Mouse (Mus musculus) c-Kit-positive CD71-negative TER-119-negative erythroid progenitor cells, embryonic 14.5 days (primary cell): ENCODE results near the gene Notch3.
A peak's percentile ranks its signal among the peaks of the same experiment; 100 is the strongest.
"Not testable (repeated sequence)": the region's sequence is repeated elsewhere in the genome, so short reads cannot be mapped to it uniquely, and the experiment has no call there.

ENCODE experiments used
- DNase-seq: peaks from one replicate; pipeline ENCODE4 v3.0.0-alpha.2; 2013; ENCODE audit warnings: low read depth

Notch3 gene

DNA sequence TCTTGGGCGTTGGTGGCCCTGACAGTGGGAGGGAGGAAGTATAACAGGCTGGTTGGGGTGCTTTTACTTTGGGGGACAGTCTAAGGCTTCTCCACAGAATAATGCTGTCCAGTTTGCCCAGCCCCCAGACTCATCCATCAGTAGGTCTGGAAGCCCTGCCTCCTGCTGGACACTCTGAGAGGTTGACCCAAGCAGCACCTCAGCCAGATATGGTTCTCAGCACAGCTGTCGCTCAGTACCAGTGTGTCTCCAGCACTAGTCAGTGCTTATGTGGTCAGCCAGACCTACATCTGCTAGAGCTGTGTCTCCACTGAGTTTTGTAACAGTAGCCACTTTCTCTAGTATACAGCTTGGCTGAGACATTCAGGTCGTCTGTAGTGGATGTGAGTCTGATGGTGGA, 48.2 kb downstream of the Notch3 start:
- no peak for DNase-seq

DNA sequence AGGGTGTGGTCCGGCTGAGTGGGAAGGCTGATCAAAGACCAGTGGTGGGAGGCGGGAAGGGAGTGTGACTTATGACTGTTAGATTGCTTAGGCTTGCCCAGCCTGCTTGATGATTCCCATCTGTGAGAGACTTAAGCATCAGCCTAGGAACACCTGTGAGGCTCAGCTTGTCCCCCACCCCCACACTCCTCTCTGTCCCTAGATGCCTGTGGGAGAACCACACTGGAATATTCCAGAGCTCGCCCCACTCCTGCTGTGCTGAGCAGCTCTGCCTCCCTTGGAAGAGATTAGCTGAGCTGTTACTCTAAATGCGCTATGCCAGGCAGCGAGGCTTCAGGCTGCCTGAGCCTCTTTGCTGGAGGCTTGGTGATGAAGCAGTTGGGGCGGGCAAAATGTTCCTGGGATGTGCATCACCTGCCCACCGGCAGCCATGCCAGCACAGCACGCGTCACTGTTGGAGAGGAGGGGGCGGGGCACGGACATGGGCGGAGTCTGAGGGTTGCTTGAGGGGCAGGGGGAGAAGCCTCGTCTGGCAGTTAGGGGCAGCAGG, 48.7 kb downstream of the Notch3 start:
- DNase-seq = not testable (repeated sequence)

DNA sequence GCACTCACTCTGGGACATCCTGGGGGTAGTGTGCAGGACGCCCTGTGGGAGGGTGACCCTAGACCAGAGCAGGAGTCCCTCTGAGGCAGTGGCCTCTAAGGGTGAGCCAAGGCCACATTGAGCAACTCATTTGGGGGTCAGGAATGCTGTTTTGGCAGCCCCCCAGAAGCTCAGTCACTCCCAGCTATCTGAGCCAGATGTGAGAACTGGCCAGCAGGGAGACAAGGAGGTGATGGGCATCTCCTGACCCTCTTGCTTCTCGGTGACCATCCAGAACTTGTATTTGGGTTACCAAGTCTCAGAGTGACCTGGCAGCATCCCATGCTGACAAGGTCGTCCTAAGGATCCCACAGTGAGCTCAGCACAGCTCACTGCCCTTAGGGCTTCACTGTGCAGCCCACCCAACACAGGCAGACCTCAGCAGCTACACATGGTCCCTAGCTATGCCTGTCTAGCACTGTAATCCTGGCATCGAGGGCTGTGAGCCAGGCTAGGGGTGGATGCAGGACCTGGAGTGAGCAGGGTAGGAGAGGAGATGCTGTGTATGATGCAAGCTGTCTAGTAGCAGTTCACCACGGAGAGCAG, 49.3 kb downstream of the Notch3 start:
- no peak for DNase-seq

DNA sequence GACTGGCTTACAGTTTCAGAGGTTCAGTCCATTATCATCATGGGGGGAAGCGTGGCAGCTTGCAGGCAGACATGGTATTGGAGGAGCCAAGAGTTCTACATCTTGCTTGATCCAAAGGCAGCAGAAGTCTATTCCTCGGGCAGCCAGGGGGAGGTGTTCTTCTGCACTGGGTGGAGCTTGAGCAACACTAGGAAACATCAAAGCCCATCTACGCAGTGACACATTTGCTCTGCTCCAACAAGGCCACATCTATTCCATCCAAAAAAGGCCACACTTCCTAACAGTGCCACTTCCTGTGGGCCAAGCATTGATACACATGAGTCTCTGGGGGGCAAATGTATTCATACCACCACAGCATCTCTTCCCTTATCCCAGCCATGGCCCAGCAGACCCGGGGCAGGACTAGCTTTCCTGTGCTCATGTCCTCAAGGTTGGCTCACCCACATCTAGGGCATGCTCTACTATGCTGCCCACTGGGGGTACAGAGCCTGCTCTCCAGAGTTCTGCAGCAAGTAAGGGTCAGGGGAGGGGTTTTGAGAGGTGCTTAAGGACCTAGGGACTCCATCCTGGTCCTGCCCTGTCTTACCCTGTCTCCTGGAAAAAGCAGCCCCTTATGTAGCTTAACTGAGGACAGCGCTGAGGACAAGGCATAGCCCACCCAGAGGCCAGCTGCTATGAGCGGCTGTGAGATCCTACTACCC, 49.9 kb downstream of the Notch3 start:
- no peak for DNase-seq

DNA sequence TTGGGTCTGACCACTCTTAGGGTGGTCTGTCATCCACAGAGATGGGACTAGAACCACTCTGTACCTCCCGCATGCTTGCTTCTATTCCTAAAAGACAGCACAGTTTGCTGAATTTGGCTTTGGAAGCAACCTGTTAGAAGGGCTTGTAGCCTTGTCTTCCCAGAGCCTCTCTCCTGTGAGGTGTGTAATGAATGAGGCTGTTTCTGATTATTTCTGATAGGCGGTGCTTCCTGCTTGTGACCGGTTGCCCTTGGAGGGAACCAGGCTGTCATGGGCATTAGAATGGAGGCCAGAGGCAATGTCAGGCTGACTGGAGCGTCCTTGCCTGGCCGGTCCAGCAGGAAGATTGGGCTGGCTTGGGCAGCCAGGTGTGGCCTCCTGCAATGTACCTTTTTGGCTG, 52.2 kb downstream of the Notch3 start:
- not testable (repeated sequence) for DNase-seq

DNA sequence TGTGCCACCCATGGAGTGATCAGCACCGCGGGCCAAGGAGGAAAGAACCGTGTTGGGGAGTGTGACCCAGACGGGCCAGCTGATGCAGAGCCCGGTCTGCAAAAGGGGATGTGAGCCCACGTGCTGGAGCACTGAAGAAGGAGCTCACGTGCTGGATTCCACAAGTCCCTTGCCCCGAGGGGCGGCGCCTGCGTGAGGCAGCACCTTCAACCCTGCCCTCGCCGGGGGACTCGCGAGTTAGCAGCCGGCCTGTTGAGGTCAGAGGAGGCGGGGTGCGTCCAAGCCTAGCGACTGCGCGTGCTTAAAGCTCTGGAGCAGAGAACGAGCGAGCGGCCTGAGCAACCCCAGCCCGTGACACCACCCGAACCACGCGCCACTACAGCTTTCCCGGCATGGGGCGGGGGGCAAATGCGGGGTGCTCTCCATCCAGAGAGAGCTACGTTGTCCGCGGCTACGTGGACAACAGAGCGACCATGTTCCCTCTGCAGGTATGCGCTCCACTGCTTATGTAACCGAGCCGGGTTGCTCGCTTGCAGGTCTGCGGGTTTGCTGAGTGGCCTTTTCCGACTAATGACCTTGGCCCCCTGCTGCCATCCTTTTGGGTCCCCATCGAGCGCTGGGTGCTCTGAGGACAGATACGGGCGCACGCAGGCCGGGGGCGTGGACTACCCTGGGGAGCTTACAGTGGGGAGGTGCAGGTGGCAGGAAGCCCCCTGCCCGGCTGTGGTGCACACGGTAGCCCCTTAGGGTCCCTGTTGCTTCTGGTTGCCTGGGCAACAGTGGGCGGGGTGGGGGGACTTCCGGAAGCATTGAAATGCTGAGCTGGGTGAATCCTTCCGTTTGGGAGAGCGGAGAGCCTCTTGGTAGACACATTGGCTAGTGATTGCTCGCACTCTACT, 52.9 kb downstream of the Notch3 start:
- peak; percentile 59 for DNase-seq

DNA sequence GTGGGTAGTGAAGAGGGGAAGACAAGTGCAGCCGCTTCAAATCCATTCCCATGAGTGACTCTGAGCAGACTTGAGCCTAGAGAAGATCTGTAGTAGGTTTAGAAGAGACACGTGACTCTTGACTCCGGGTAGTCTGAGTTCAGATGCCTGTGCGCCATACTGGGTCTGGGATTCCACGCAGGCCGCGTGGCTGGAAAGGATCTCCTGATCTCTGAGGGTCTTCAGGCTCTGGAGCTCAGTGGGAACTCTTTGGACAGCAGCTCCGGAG, 53.5 kb downstream of the Notch3 start:
- no peak for DNase-seq

DNA sequence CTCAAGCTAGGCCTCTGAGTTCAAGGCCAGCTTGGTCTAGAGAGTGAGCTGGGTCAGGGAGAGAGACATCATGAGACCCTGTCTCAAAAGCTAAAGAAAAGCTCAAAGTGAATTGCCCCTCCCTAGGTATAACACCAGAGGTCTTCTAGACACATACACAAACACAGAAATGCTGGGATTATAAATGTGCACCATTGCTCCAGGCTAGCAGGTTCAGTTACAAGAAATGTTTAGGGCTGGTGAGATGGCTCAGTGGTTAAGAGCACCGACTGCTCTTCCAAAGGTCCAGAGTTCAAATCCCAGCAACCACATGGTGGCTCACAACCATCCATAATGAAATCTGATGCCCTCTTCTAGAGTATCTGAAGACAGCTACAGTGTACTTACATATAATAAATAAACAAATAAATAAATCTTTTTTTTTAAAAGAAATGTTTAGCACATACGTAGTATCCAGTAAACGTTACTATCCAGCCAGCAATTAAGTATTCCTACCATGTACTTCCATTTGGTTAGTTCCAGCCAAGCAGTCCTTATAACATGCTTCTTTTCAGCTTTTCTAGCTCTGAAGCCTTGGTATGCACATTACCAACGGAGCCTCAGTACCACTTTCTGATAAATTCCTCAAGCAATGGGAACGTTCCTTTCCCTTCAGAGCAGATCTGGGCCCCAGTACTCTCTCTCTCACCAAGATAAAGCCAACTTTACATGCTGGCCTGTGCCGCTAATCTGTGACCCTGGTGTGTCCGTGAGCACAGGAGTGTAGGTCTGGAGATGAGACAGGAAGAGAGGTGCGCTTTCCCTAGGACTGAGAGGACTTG, 54.0 kb downstream of the Notch3 start:
- no peak for DNase-seq

DNA sequence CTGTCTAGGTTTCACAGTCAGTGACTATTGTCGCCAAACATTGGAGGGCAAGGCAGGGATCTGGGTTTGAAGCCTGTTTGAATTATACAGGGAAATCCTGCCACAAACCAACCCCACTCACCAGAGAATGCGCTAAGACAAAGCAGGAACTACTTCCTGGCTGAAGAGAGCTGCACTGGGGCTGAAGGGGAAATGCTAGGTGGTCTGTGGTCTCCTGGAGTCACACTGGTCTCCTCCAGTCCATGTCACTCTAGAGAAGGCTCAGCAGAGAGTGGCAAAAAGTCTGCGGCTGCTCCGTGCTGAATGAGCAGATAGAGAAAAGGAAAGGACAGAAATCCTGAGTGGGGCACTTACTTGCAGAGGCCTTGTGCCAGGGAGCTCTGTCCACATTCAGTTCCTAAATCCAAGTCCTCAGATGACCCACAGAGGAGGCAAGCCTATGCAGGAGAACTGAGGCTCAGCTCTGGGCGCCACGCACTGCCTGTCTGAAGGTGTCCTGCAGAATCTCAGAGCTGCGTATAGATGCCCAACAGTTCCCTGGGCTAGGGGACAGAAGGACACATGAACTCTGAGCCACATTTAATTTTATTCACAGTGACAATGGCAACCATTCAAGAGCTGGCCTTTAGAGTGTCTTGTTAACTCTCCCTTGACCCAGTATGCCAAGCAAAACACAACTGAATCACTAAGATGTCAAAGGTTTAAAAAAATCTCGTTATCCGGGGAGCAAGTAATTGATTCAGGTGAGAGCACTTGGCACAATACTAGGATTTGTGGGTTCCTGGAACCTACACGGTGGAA, 55.5 kb downstream of the Notch3 start:
- no peak for DNase-seq

DNA sequence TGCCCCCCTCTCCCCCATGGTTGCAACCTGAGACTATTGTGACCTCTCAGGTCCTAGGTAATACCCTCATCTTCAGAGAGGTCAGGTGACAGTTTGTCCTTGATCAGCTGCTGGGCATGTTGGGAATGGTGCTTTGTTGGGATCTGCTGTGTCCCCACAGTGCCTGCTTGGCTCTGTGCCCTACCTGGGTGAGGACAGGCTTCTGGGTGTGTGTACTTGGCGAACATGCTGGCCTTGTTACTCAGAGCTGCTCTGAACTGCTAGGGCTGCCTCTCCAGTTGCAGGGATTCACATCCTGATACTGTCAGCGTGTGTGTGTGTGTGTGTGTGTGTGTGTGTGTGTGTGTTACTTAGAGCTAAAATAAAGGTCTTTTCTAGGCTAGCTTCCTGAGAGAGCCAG, 56.2 kb downstream of the Notch3 start:
- DNase-seq = no peak

DNA sequence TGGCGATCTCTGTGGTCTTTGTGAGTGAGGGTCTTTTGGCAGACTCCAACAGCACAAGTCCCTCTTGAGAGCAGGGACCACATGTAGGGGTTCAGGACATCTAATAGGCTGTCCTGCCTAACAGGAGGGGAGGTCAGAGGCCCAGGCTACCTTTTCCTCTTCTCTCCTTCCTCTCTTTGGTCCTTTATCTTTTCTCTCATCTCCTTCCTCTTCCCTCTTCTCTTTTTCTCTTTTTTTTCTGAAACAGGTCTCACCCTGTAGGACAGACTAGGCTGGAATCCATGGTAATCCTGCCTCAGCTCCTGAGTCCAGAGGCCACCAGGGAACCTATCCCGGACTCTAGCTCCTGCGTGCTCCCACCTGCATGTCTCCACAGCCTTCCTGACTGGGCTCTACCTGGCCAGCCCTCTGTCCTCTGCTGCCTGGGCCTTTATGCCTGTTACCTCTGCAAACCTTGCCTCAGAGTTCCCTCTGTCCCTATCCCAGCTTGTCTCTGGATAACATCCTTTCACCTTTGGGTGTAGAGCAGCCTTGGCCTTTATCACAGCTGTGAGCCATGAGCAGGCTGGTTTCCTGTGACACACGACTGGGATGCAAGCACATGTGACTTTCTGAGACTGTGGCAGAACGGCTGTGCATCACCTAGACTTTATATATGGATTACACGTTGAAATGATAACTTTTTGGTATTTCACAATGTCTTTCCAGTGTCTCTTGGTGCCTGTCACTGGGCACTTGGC, 57.3 kb downstream of the Notch3 start:
- DNase-seq = no peak

DNA sequence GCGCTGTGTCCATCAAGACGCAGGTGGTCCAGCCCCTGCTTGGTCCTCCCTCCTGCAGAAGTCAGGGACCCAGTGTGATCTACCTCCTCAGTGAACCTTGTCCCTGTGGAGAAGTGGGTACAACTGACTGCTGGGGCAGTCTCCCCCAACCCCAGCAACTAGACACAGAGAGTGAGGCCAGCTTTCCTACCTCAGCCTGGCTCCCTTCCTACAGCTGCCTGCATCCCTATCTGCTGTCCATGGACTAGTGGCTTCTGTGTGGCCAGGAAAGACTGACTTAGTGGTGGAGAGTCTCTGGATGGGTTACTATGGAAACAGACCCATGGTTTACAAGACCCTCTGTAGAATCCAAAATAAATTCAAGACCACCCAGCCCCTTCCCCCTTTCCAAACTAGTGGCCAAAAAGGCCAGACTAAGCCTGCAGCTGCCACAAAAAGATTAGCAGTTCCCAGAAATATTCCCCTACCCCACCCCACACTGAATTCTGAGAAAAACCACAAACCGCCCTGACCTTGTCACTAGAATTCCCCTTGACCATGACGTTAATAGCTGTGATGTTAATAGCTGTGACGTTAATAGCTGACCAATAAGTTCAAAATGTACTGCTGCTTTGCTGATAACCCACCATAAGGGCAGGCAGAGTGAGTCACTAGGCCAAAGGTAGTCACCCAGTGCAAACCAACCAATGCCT, 58.2 kb downstream of the Notch3 start:
- not testable (repeated sequence) for DNase-seq

DNA sequence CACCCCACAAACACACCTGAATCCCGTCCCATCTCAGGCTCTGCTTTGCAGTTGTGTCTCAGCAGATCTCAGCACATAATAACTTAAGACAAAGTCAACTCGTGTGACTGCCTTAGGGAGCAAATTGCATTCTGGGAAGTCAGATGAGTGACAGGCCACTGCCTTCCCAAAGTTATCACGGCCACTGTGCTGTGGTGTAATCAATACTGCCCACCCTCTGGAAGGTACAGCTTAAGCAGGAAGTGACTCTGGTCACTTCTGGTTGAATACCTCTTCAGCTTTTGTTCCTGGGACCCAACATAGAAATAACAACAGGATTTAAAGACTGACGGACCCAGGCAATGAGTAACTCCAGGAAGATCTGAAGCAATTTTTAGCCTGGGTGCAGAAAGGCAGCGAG, 58.8 kb downstream of the Notch3 start:
- no peak for DNase-seq

DNA sequence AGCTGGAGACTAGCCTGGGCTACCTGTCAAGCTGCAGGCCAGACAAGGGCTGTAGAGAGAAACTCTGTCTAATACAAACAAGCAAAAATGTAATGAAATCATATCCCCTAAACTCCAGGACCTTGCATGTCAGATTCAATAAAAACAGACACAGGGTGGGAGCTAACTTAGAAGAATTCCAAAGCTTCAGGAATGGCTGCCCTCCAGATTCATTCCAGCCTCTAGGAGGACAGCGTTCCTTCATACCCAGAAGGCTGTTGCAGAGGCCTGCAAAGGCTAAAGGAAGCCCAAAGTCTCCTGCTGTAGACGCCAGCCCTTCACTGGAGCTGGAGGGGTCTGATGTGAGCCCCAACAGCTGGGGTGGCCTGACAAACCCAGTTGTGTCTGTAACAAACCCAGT, 60.3 kb downstream of the Notch3 start:
- DNase-seq = no peak

DNA sequence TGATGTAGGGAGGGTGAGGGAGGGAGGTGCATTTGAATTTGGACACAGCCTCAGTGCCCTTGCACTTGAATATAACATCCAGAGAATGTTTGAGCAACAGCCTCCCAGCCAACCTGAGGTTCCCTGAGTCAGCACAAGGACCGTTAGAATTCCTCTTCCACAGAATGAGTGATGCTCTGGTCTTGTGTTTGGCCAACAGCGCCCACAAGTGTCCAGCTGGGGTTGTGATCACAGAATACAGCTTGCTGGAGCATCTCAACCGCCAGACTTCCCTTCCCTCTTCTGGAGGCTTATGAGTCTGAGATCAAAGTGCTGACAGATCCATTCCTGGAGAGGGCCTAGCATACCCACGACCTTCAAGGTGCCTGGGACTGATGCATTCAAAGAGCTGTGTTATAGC, 63.6 kb downstream of the Notch3 start:
- no peak for DNase-seq

DNA sequence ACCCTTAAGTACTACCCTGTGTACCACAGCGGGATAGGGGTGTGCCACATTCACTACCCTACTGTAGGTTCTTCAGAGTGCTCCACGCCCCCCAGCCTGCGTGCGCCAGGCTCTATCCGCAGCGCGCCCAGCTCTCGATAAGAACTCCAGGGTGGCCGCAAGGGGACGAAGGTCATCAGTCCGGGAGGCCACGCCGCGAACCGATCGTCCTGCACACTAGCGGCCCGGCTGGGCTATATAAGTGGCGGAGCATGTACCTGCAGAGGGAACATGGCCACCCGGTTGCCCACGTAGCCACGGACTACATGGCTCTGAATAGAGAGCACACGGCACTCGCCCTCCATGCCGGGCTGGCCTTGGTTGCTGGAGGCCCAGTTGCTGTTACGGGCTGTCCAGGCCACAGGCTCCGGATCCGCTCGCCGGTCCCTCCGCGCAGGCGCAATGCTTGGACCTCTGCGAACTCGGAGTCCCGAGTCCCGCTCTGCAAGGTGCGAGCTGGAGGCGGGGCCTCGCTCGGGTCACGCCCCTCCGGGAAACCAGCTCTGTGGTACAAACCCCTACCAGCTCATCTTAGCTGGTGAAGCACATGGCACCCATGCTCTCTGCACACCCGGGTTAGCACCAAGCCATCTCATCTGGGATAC, 66.6 kb downstream of the Notch3 start:
- DNase-seq = no peak

DNA sequence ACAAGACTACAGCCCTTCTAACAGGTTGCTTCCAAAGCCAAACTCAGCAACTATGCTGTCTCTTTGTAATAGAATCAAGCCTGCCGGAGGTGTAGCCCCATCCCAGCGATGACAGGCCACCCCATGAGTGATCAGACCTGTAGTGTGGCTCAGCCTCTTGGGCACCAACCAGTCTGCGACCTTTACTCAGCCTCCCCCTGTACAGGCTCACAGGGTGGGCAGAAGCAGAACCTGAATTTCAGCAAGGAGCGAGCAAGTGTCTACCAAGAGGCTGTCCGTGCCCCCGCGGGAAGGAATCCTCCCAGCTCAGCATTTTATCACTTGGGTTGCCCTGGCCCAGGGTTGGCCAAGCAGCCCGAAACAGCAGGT, 67.1 kb downstream of the Notch3 start:
- no peak for DNase-seq

DNA sequence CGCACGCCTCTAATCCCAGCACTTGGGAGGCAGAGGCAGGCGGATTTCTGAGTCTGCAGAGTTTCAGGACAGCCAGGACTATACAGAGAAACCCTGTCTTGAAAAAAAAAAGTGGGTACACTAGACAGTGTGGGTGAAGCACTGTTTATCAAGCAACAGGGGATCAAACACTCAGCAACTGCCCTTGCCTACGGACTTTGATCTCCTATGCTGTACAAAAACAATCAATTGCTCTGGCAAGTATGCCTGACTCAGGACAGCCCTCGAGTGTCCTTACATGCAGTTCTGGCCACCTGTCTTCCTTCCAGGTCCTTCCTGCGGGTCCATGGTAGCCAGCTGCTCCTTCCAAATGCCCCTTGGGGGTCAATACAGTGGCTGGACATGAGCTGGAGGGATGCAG, 67.7 kb downstream of the Notch3 start:
- not testable (repeated sequence) for DNase-seq

DNA sequence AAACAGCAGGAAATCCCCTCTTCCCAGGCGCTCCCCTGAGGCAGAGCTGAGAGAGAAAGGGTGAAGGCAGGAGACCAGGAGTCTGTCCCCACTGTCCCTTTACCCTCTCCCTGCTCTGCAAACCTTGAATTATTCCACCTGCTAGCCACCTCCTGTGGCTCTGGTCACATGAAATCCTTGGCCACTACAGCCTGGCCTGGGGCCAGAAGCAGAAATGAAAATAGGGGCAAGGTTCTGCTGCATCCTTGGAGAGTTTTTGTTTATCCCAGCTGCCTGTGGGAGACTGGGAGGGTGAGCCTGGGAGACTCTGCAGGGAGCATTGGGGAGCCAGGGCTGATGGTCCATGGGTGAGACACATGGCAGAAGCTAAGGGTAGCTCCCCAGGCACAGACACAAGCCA, 69.0 kb downstream of the Notch3 start:
- DNase-seq = no peak

DNA sequence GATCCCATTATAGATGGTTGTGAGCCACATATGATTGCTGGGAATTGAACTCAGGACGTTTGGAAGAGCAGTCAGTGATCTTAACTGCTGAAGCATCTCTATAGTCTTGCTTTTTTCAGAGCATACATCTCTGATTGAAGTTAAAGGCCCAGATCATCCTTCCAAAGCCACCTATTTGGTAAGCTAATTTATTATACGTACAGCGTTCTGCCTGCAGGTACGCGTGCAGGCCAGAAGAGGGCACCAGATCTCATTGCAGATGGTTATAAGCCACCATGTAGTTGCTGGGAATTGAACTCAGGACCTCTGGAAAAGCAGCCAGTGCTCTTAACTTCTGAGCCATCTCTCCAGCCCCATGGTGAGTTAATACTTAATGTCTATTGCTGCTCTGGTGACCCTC, 73.8 kb downstream of the Notch3 start:
- DNase-seq = no peak
